Mouse (Mus musculus) right cerebral cortex, postnatal 25 days (tissue): Measurements from ENCODE around the gene Abcg1.

Experiments used
- DNase-seq: peaks from one replicate; pipeline ENCODE4 v3.0.0; 2022

The Abcg1 gene

DNA sequence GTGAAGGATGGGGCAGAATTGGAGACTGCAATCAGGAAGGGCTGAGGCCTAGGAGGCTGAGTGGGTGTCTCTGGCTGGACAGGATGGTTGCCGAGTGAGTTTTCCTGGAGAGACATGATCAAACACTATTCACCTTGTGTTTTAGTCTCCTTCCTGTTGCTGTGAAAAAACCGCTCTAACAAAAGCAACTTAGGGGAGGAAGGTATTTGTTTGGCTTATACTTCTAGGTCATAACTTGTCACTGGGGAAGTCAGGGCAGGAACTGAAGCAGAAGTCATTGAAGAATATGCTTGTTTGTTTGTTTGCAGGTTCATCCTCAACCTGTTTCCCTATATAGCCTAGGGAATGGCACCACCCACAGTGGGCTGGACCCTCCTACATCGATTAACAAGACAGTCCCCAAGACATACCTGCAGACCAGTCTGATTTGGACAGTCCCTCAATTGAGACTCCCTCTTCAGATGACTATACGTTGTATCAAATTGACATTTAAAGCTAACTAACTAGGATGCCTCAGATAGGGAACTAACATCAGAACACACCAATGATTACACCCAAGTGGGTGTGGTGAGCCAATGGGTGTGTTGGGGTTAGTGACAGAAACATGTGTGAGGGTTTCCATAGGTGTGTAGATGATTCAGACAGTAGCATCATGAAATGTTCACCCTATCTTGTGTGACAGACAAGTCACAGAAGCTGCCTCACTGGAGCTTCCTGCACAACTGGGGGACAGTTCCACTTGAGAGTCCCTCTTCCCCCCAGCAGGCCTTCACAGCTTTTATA is 25.0 kb downstream of the Abcg1 start:
- DNase-seq = no peak

GRCm38 (mm10) chr17:31085519-31085918 is 28.0 kb downstream of the Abcg1 start:
- DNase-seq = no peak

GRCm38 (mm10) chr17:31086196-31086595 is 28.7 kb downstream of the Abcg1 start:
- DNase-seq = no peak

GRCm38 (mm10) chr17:31088711-31089110 is 31.2 kb downstream of the Abcg1 start:
- DNase-seq = no peak

GRCm38 (mm10) chr17:31089848-31090247 is 32.4 kb downstream of the Abcg1 start:
- no peak for DNase-seq

DNA sequence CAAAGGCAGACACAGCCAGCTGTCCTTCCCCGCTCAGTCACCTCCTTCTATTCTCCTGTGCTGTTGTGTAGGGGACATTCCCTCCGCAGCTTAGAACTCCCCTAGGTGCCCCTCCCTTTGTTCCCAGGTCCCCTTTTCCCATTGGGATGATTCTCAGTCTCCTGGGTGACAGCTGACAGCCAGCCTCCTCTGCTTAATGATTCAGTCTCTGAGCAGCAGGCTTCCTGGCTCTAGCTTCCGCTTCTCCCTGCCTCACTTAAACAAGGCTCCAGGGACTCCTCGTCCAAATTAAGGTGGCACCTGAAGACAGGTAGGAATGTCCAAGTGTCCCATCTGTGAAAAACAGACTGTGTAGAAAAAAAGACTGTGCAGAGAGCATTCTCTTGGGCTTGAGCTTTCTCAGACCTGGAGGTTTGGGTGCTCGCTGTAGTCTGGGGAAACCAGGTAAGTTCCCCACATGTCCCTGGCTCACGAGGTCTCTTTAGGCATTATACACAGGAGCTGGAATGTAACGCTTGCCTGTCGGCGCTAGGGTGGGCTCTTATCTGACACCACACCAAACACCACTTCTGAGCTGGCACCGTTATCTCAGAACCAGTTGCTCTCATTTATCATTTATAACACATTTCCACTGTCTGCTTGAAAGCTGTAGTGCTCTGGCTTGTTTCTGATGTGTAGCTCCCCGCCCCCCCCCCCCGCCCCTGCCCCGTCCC is 33.7 kb downstream of the Abcg1 start:
- no peak for DNase-seq

GRCm38 (mm10) chr17:31094781-31095180 is 37.3 kb downstream of the Abcg1 start:
- no peak for DNase-seq

DNA sequence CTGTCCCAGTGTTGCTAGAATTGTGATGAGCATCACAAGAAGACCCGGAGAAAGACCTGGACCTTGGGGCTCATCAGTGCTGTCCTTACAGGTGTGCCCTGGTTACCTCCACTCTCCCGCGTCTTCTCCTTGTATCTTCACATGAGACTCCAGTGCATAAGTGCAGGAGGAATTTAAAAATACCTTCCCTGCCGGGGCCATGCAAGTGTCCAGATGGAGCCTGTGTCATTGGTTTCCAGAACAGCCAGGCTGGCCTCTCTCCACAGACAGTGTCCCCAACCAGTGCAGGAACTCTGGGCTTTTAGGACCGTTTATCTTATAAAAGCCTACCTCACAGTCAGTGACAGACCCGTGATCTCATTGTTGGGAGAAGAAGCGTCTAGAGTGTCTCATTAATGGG is 38.1 kb downstream of the Abcg1 start:
- DNase-seq = no peak

GRCm38 (mm10) chr17:31096893-31097292 is 39.4 kb downstream of the Abcg1 start:
- DNase-seq = no peak

DNA sequence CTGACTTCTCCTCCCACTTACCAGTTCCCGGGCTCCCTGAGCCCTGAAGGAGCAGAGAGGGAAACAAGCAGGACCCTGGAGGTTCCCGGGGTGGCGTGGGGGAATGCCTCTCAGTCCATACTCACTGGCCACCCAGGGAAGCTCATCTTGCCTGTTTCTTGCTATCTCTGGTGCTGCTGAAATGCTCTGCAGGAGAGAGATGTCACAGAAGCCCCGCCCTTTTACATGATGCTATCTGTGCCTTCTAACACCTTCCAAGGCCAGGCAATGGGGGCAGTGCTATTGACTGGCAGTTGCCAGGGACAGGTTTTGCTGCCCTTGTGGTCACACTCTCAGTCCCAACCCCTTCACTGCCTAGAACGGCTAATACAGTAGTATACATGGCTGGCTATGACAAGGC is 41.3 kb downstream of the Abcg1 start:
- DNase-seq = no peak

- DNase-seq = no peak
Measured at GRCm38 (mm10) chr17:31103007-31103570, 45.6 kb downstream of the Abcg1 start.

GRCm38 (mm10) chr17:31103823-31104222 is 46.3 kb downstream of the Abcg1 start:
- no peak for DNase-seq

GRCm38 (mm10) chr17:31108388-31108787 is 50.9 kb downstream of the Abcg1 start:
- no peak for DNase-seq

GRCm38 (mm10) chr17:31113191-31113856 is 55.8 kb downstream of the Abcg1 start:
- DNase-seq = no peak

DNA sequence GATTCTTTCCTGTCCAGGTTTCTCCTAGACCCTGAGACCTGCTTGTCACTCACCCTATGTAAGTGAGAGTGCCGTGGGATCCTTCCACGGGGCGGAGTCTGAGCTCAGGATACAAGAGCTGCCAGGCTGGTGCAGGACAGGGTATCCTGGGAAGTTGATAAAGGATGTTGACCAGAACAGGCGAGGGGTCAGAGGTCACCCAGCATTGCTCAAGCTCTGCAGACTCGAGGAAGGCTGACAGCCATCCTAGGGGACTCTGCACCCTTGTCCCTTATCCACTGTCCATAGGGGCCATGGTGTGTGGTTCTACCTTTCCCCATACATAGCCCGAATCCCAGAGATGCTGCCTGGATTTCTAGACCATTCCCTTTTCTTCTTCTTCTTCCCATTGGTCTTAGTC is 58.6 kb downstream of the Abcg1 start:
- DNase-seq = no peak

GRCm38 (mm10) chr17:31117946-31118345 is 60.5 kb downstream of the Abcg1 start:
- no peak for DNase-seq

GRCm38 (mm10) chr17:31119429-31119828 is 62.0 kb downstream of the Abcg1 start:
- peak; percentile 56 for DNase-seq

DNA sequence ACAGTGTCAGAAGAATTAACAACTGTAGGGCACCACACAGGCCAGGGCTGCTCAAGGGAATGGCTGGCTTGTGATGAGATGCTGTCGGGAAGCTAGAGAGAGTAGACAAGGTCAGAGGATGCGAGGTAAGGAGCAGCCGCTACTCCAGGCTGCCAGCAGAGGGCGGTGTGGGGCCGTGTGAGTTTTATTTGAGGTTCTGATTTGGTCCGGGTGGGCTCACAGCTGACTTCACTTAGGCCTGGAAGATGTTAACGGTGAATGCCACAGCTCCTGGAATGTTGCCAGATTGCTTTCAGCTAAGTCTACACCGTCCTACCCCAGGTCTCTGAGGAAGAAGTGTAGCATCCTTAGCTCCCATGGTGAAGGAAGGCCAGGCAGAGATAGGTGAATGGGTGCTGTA is 64.5 kb downstream of the Abcg1 start:
- DNase-seq = no peak

DNA sequence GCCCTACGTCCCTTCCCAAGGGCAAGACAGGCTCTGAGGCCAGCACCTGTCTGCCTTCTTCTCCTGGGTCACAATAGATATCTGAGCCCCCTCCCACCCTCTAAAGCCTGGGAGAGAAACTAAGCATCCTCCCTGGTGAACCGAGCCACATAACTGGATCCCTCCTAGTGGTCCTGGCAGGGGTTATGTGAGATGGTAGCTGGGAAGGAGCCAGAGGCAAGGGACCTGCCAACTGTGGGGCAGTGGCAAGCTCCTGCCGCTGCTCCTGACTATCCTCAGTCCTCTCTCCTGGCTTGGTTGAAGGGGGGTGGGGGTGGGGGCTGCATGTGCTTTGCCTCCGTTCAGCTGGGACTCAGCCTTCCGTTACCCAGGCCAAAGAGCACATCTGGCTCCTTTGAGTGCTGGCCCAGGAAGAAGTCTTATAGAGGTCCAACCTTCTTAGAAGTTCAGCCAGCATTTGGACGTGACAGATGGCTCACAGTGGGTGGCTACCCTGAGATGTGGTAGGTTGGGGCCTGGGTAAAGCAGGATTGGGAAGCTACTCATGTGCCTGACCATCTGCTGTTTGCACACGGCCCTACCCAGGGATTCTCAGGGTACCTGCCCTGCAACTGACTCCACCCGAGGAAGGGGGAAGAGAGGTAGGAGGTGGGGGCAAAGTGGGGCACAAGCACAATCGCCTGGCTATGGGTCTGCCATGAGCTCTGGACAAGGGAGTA is 68.2 kb downstream of the Abcg1 start:
- no peak for DNase-seq

GRCm38 (mm10) chr17:31128708-31129318 is 71.3 kb downstream of the Abcg1 start:
- DNase-seq = no peak

- DNase-seq = no peak
Measured at GRCm38 (mm10) chr17:31129452-31129851, 72.0 kb downstream of the Abcg1 start, which contains the start of gene Tff3. Tff3 (minus strand) TSS chr17:31129646.

GRCm38 (mm10) chr17:31131269-31131821 is 73.9 kb downstream of the Abcg1 start:
- DNase-seq = peak; percentile 53
